Mouse (Mus musculus) E14TG2a.4 (cell line): ENCODE data around the gene Hist1h2br.
"Not testable (repeated sequence)": the region's sequence is repeated elsewhere in the genome, so short reads cannot be mapped to it uniquely, and the experiment has no call there.

ENCODE experiments used
- CTCF ChIP-seq: conservative IDR thresholded peaks from 2 replicates; pipeline ENCODE4 v1.5.1; 2014; ENCODE audit warnings: low read length
- NANOG ChIP-seq: IDR thresholded peaks from 2 replicates; pipeline ENCODE4 v1.6.1; 2014; ENCODE audit warnings: borderline replicate concordance, low read length, mixed read lengths

- TF ChIP-seq CTCF, NANOG: not testable (repeated sequence)
These were observed 1.8 kb upstream of the Hist1h2br start, which contains the start of gene Hist1h4n for GRCm38 (mm10) chr13:21831418-21832394.
